Mouse (Mus musculus): ENCODE data around the gene Bcar3.

Bcar3 gene

DNA sequence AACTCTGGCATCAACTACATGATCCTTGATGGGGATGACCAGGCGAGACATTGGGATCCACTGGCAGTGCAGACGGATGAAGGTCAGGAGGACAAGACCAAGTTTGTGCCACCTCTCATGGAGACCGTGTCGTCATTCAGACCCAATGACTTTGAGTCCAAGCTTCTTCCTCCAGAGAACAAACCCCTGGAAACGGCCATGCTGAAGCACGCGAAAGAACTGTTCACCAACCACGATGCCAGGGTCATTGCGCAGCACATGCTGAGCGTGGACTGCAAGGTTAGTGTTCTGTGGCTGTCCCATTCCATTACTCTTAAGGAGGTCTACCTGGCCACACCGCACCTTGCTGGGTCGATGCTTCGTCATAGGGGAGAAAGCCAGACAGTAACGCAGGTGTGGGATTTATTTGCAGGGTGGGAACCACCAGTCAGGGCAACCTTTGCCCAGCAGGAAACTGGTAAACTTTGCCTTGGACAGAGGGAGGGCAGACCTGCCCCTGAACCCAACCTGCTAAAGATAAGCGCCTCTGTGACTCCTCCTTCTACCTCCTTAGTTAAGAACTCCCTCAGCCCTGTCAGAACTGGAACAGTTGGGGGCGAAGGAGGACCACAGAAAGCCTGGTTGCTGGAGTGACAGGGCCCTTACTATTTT lies 218.9 kb downstream of the Bcar3 start:
- no peak for DNase-seq (ENCODE audit: low spot score)

DNA sequence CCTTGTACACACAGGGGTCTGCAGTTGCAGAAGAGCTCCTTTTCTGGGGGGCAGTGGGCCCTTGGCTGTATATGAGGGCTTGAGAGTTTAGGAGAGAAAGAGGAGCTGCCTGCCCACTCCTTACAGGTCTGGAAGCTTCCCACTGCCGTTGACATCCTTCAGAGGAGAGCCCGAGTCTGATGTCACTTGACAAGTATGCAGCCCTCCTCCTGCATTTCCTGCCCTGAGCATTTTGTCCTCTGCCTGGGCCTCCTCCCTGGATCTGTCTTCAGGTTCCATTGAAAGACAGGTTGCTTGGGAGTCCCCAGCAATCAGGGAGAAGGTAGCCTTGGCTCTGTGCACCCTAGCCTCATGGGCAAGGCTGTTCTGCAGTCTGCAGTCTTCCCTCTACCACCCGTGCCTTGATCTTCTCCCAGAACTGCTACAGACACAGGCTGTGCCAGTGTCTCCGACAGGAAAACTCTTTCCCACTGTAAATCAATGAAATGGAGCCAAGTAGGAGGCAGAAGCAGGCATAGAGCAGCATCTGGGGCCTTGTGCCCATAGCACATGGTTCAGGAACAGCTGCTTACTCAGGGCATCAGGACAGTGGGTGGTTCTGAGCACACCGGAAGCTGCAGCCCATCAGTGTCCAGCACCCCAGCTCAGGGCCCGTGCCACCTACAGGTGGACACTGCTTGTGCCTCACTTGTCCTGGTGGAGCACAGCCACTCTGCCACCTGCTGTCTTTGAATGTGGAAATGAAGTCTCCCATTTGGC lies 221.8 kb downstream of the Bcar3 start:
- DNase-seq (ENCODE audit: low spot score) = no peak

GRCm38 (mm10) chr3:122516327-122516695 lies 222.4 kb downstream of the Bcar3 start:
- no peak for DNase-seq (ENCODE audit: low spot score)

DNA sequence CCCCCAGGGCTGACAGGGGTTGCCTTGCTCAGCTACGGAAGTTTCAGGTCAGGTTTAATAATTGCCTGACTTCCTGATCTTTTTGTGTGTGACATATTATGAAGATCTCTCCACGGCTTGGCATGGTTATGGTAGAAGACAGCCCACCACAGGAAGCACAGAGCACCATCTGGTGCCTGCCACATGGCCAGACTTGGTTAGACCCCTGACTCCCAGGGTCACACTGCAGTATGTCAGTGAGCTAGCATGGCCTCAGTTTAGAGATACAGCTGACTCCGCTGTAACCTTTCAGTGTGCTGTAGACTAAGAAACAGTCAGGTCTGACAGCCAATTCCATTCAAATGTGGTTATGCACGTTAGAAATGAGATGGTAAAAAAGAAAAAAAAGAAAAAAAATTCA lies 223.8 kb downstream of the Bcar3 start:
- no peak for DNase-seq (ENCODE audit: low spot score)

GRCm38 (mm10) chr3:122518231-122518736 lies 224.3 kb downstream of the Bcar3 start:
- no peak for DNase-seq (ENCODE audit: low spot score)

- DNase-seq (ENCODE audit: low spot score) = peak; percentile 43
These were observed 225.1 kb downstream of the Bcar3 start for GRCm38 (mm10) chr3:122519082-122519481.

DNA sequence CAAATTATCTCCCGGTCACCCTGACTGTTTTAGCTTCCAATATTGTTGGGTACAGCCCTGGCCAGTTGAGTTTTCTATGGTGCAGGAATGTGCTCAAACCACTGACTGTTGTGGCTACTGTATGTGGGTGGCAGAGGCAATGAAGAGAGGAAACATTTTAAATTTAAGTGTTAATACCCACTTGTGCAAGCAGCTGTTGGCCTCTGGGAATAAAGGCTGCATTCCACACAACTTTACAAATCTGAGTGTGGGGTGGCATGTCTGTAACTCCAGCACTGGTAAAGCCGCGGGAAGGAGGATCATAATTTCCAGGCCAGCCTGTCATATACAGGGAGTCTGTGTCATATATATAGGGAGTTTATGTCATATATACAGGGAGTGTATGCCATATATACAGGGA lies 226.4 kb downstream of the Bcar3 start:
- DNase-seq (ENCODE audit: low spot score) = no peak

GRCm38 (mm10) chr3:122520875-122521274 lies 226.9 kb downstream of the Bcar3 start:
- DNase-seq (ENCODE audit: low spot score) = no peak

DNA sequence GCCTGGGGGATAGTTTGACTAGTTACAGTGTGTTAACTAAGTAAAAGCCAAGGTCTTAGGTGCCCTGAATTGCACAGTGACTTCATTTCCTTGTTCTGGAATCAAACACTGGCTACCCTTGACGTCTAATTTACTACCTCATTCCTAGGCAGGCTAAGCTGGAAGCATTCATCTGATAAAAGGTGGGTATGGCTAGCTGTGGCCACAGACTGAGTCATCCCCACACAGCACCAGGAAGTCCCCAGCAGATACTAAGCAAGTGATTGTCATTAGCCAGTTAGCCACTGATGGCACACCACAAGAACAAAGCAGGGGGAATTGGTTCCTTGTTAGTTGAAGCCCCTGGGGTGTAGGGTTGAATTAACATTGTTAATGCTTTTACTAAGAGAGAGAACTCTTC lies 227.4 kb downstream of the Bcar3 start:
- DNase-seq (ENCODE audit: low spot score) = peak; percentile 31

GRCm38 (mm10) chr3:122528477-122528876 lies 234.5 kb downstream of the Bcar3 start:
- no peak for DNase-seq (ENCODE audit: low spot score)

DNA sequence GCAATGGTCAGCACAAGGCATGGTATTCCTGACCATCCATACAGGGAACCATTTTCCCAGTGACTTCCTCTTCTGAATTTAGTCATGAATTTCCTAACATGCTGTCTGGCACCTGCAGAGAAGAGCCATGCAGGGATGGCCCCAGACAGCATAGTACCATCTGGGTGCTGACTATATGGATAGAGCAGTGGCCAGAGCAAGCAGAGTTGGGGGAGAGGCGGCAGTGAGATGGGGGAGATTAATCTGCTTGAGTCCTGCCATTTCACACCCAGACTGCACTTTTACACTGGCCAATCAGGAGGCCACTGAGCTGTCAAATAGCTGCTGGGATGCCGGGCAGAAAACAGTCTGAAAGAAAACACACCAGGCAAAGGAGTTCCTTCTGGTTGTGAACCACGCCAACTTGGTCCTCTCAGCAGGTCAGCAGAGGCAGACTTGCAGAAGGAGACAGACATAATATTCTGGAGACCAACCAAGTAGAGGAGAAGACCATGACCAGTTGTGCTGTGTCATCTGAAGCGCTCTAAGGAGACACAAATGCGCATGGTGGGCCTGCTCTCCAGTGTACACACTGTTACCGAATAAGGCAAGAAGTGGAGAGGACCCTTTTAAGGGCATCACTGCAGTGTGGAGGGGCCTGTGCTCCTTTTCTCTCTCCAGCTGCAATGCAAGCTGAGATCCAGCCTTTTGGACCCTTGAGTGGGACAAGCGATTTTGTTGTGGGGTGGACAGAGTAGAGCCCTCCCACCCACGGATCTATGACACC lies 242.2 kb downstream of the Bcar3 start:
- DNase-seq (ENCODE audit: low spot score) = no peak

GRCm38 (mm10) chr3:122538851-122539250 lies 244.9 kb downstream of the Bcar3 start:
- no peak for DNase-seq (ENCODE audit: low spot score)

GRCm38 (mm10) chr3:122539961-122540690 lies 246.2 kb downstream of the Bcar3 start:
- no peak for DNase-seq (ENCODE audit: low spot score)

DNA sequence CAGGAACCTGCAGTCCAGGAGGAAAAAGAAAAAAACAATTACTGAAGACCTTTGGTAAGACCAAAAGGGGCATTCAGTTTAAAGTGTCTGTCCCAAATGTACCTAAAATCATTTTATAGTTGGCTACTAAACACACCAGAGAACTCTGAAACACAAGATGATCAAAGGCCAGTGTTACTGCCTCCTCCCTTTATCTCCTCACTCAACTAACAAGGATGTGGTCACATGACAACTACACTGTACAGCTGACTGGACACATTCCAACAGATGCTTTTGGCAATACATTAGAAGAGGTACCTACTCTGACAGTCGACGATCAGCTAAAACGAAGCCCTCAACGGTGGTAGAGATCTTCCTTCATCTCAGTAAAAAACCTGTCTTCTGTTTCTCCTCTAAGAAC lies 247.0 kb downstream of the Bcar3 start:
- DNase-seq (ENCODE audit: low spot score) = no peak

DNA sequence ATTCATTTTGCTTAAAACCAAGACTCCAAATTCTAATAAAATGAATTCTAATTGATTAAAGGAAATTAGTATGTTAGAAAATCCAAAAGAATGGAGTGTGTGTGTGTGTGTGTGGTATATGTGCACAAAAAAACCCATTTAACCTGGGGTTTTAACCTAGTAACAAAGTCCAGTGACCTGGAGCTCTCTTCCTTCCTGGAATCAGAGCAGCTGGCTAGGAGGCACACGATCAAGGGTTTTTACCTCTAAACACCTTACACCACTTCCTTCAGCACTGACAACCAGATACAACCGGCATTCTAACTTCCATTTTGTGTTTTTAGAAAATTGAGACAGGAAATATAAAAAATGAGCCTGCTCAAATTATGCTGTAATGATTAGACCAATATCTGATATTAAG lies 251.4 kb downstream of the Bcar3 start:
- DNase-seq (ENCODE audit: low spot score) = no peak

- no peak for DNase-seq (ENCODE audit: low spot score)
These were observed 253.5 kb downstream of the Bcar3 start for GRCm38 (mm10) chr3:122547469-122547868.

GRCm38 (mm10) chr3:122551174-122551573 lies 257.2 kb downstream of the Bcar3 start:
- DNase-seq (ENCODE audit: low spot score) = no peak

GRCm38 (mm10) chr3:122557766-122558165 lies 263.8 kb downstream of the Bcar3 start:
- DNase-seq (ENCODE audit: low spot score) = no peak

DNA sequence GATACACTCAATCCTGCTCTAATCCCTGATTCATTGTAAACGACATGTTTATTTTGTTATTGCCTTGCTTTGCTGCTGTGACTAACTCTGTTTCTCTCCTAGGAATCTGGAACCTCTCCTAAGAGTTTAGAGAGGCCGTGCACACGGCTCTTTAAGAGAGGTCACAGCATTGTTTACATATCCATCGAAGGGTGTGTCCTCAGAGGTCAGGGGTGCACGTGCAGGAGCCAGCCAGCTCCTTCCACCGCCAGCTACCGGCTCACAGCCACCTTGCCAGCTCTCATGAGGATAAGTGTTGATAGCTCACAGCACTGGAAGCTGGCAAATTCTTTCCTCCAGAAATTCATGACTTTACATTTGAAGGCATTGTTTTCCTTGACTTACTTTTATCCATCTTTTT lies 271.3 kb downstream of the Bcar3 start:
- DNase-seq (ENCODE audit: low spot score) = no peak

DNA sequence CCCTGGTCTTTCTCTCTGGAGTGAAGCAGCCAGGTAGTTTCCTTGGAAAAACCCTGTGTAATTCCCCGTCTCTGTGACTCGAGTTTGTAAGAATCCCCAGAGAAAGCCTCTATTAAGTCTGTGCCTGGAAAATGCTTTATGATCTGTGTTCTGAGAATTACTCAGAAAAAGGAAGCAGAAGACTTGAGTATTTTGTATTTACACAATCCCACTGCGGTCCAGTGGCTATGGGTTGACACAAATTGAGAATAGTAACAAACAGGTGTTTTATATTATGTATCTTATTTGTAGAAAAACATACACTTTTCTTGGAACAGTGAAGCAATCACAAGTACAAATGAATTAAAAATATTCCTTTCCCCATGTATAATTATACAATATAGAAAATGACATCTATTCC lies 272.2 kb downstream of the Bcar3 start:
- DNase-seq (ENCODE audit: low spot score) = no peak

GRCm38 (mm10) chr3:122566549-122566948 lies 272.6 kb downstream of the Bcar3 start:
- no peak for DNase-seq (ENCODE audit: low spot score)

Data from MN1 (cell line).